In genomic region chr17:25418926-25419325, GRCm38 (mm10) we compare ENCODE assay signal across 9 mouse cellular contexts. TPM values are rescaled to one million over a fixed set of nuclear protein-coding genes. Genes with fewer than 3 reads are reported as not detected.
DNase-seq lines count a peak whose midpoint lies in the region; ATAC-seq lines count a peak whose summit lies in the region.
"Had no signal": no experiment of that assay in that cellular context is flagged by ENCODE, and none has a peak within 500 bp of the region (broad histone marks: within the 10 kb centered on the region; RNA-seq: fewer than 3 reads in every experiment).

No protein-coding gene starts in this region.

- no peak overlapping the region for H3K4me3 ChIP-seq in hindbrain, embryonic 11.5 days (ENCODE audit: low read depth, low read length)
- no peak overlapping the region for H3K4me3 ChIP-seq in midbrain, embryonic 13.5 days (replicated peaks)
- no peak overlapping the region for H3K4me3 ChIP-seq in heart, embryonic 11.5 days (ENCODE audit: low read depth, low read length)

- peaks cover 35% of the 10 kb centered on the region for H3K4me1 ChIP-seq in hindbrain, embryonic 11.5 days (replicated peaks; ENCODE audit: control insufficient read depth, insufficient read depth, low read length)
- peaks cover 73% of the 10 kb centered on the region for H3K4me1 ChIP-seq in midbrain, embryonic 13.5 days (replicated peaks)
- H3K4me1 ChIP-seq in heart, embryonic 11.5 days (ENCODE audit: control insufficient read depth, insufficient read depth, low read length): peaks cover 65% of the 10 kb centered on the region

- no peak overlapping the region for H3K27ac ChIP-seq in hindbrain, embryonic 11.5 days (ENCODE audit: low read depth, low read length)
- H3K27ac ChIP-seq in midbrain, embryonic 13.5 days: peak overlapping the region; percentile 81
- no peak overlapping the region for H3K27ac ChIP-seq in heart, embryonic 11.5 days (ENCODE audit: low read depth, low read length)

- WGBS in hindbrain, embryonic 11.5 days: 29% methylated on average over 9 of the region's 9 CpGs
- WGBS in midbrain, embryonic 13.5 days: 9% methylated on average over 9 of the region's 9 CpGs
- 54% methylated on average over 9 of the region's 9 CpGs for WGBS in heart, embryonic 11.5 days (ENCODE audit: insufficient replicate concordance)

- H3K9ac ChIP-seq in hindbrain, embryonic 11.5 days (ENCODE audit: low read depth, low read length): no peak overlapping the region
- no peak overlapping the region for H3K9ac ChIP-seq in midbrain, embryonic 13.5 days (replicated peaks)
- H3K9ac ChIP-seq in heart, embryonic 11.5 days (ENCODE audit: low read depth, low read length): no peak overlapping the region

- no peak overlapping the region for H3K4me2 ChIP-seq in hindbrain, embryonic 11.5 days (replicated peaks; ENCODE audit: low read depth, low read length)
- H3K4me2 ChIP-seq in midbrain, embryonic 13.5 days (replicated peaks): peak overlapping the region; percentile 33
- H3K4me2 ChIP-seq in heart, embryonic 11.5 days: no peak overlapping the region

- no peaks in the 10 kb centered on the region for H3K27me3 ChIP-seq in hindbrain, embryonic 11.5 days (ENCODE audit: control insufficient read depth, insufficient read depth, low read length)
- H3K27me3 ChIP-seq in midbrain, embryonic 13.5 days: no peaks in the 10 kb centered on the region; the same call in 1 of the 2 replicates
- no peaks in the 10 kb centered on the region for H3K27me3 ChIP-seq in heart, embryonic 11.5 days (ENCODE audit: control insufficient read depth, insufficient read depth, low read length)

- H3K36me3 ChIP-seq in hindbrain, embryonic 11.5 days (ENCODE audit: control insufficient read depth, insufficient read depth, low read length): no peaks in the 10 kb centered on the region
- peaks cover 11% of the 10 kb centered on the region for H3K36me3 ChIP-seq in midbrain, embryonic 13.5 days
- H3K36me3 ChIP-seq in heart, embryonic 11.5 days (ENCODE audit: control insufficient read depth, insufficient read depth, low read length): no peaks in the 10 kb centered on the region

- no peaks in the 10 kb centered on the region for H3K9me3 ChIP-seq in hindbrain, embryonic 11.5 days (ENCODE audit: control insufficient read depth, low read length)
- no peaks in the 10 kb centered on the region for H3K9me3 ChIP-seq in midbrain, embryonic 13.5 days
- no peaks in the 10 kb centered on the region for H3K9me3 ChIP-seq in heart, embryonic 11.5 days (replicated peaks; ENCODE audit: control insufficient read depth, low read length)

- DNase-seq in embryo, embryonic 10 days (ENCODE audit: low spot score): peak; percentile 67
- no peak for DNase-seq in embryo, embryonic 9.5 days (ENCODE audit: extremely low spot score)
- DNase-seq in embryo, embryonic 11 days: peak; percentile 72
- peak; percentile 57 for DNase-seq in hindbrain, embryonic 11.5 days (ENCODE audit: low spot score)
- DNase-seq in kidney, adult 18-20 months: no peak
- DNase-seq in gastrocnemius, postnatal 10 days: no peak

- 0 out of 2 replicates have a peak, but pooled peaks have one; percentile 36 for ATAC-seq in hindbrain, embryonic 11.5 days (ENCODE audit: low FRiP score)
- peak; percentile 74 for ATAC-seq in midbrain, embryonic 13.5 days
- no peak for ATAC-seq in heart, embryonic 11.5 days (replicated peaks; ENCODE audit: insufficient number of reproducible peaks, low FRiP score, low TSS enrichment)

RNA-seq across cellular contexts. Expression of gene Cacna1h, which starts 14.7 kb away (rescaled TPM):
- 5.9 and 6.5 TPM in 2 replicates for polyA plus RNA-seq in hindbrain, embryonic 11.5 days (2014; fragmentation: Nextera tagmentation; extraction: Ambion mirVana)
- 8.6 and 11.5 TPM in 2 replicates for polyA plus RNA-seq in midbrain, embryonic 13.5 days (2015; fragmentation: Nextera tagmentation; extraction: Ambion mirVana)
- 10.3 and 10.6 TPM in 2 replicates for polyA plus RNA-seq in heart, embryonic 11.5 days (2014; fragmentation: Nextera tagmentation; extraction: Ambion mirVana)
- total RNA-seq in gastrocnemius, postnatal 10 days (2021): 1 to 10 TPM; 3.2 to 7.0 TPM

RNA-seq across cellular contexts. Expression of gene Tekt4, which starts 35.5 kb away (rescaled TPM):
- 1.3 and 1.8 TPM in 2 replicates for polyA plus RNA-seq in hindbrain, embryonic 11.5 days (2014; fragmentation: Nextera tagmentation; extraction: Ambion mirVana)
- 0.50 and 0.81 TPM in 2 replicates for polyA plus RNA-seq in midbrain, embryonic 13.5 days (2015; fragmentation: Nextera tagmentation; extraction: Ambion mirVana)
- 0.97 and 1.2 TPM in 2 replicates for polyA plus RNA-seq in heart, embryonic 11.5 days (2014; fragmentation: Nextera tagmentation; extraction: Ambion mirVana)
- not detected for total RNA-seq in gastrocnemius, postnatal 10 days (2021)

RNA-seq across cellular contexts. Expression of gene Tpsg1, which starts 49.9 kb away (rescaled TPM):
- polyA plus RNA-seq in hindbrain, embryonic 11.5 days (2014; fragmentation: Nextera tagmentation; extraction: Ambion mirVana): 0.69 TPM in 1 of 2 replicates, not detected in the other
- 1.1 TPM in 1 of 2 replicates, not detected in the other for polyA plus RNA-seq in midbrain, embryonic 13.5 days (2015; fragmentation: Nextera tagmentation; extraction: Ambion mirVana)
- polyA plus RNA-seq in heart, embryonic 11.5 days (2014; fragmentation: Nextera tagmentation; extraction: Ambion mirVana): 0.69 and 1.6 TPM in 2 replicates
- not detected for total RNA-seq in gastrocnemius, postnatal 10 days (2021)
- polyA plus RNA-seq: gonadal fat pad, adult 2 months had no signal

RNA-seq across cellular contexts. Expression of gene Tpsb2, which starts 52.8 kb away (rescaled TPM):
- polyA plus RNA-seq in hindbrain, embryonic 11.5 days (2014; fragmentation: Nextera tagmentation; extraction: Ambion mirVana): not detected in 2 replicates
- not detected in 2 replicates for polyA plus RNA-seq in midbrain, embryonic 13.5 days (2015; fragmentation: Nextera tagmentation; extraction: Ambion mirVana)
- polyA plus RNA-seq in heart, embryonic 11.5 days (2014; fragmentation: Nextera tagmentation; extraction: Ambion mirVana): not detected in 2 replicates
- total RNA-seq in gastrocnemius, postnatal 10 days (2021): 10 to 100 TPM; 21.3 to 26.2 TPM

Comparison
In these comparisons a context has a peak if more than half of its experiments do, and no peak if none do; other contexts are left out.
1. DNase-seq: peak in embryo, embryonic 10 days (single experiment), embryo, embryonic 11 days (single experiment) and hindbrain, embryonic 11.5 days (single experiment); none in embryo, embryonic 9.5 days (single experiment), kidney, adult 18-20 months (single experiment) and gastrocnemius, postnatal 10 days (single experiment).